10 mouse cellular contexts compared by ENCODE assay signal in genomic region chr16:22719304-22719703, GRCm38 (mm10).
DNase-seq lines count a peak whose midpoint lies in the region; ATAC-seq and TF ChIP-seq lines count a peak whose summit lies in the region.
"Had no signal": no experiment of that assay in that cellular context is flagged by ENCODE, and none has a peak within 500 bp of the region (broad histone marks: within the 10 kb centered on the region; RNA-seq: fewer than 3 reads in every experiment).

No protein-coding gene starts in this region.

- H3K9me3 ChIP-seq in lung, embryonic 14.5 days (ENCODE audit: low read depth, low read length): no peaks in the 10 kb centered on the region
- H3K9me3 ChIP-seq: embryonic facial prominence, embryonic 12.5 days had no signal

- H3K4me1 ChIP-seq in lung, embryonic 14.5 days (ENCODE audit: insufficient read depth): no peaks in the 10 kb centered on the region
- H3K4me1 ChIP-seq in small intestine, adult 2 months (ENCODE audit: control insufficient read depth, insufficient read depth, insufficient read length, low read length): no peaks in the 10 kb centered on the region
- H3K4me1 ChIP-seq: embryonic facial prominence, embryonic 12.5 days had no signal

- 42% methylated on average over 7 of the region's 7 CpGs for WGBS in lung, embryonic 14.5 days
- 47% methylated on average over 7 of the region's 7 CpGs for WGBS in small intestine, adult 2 months

- H3K9ac ChIP-seq in lung, embryonic 14.5 days: no peak overlapping the region
- H3K9ac ChIP-seq: embryonic facial prominence, embryonic 12.5 days had no signal

- H3K4me2 ChIP-seq in lung, embryonic 14.5 days: no peak overlapping the region
- H3K4me2 ChIP-seq: embryonic facial prominence, embryonic 12.5 days had no signal

- intact Hi-C loops in gastrocnemius, adult 2 months (cut with DNase I): no loop called here
- intact Hi-C loops in left cerebral cortex, postnatal 36 days (cut with DNase I): no loop called here

- H3K36me3 ChIP-seq in lung, embryonic 14.5 days (ENCODE audit: insufficient read depth): no peaks in the 10 kb centered on the region
- H3K36me3 ChIP-seq in small intestine, adult 2 months (ENCODE audit: control insufficient read depth, insufficient read depth, low read length): no peaks in the 10 kb centered on the region
- H3K36me3 ChIP-seq: embryonic facial prominence, embryonic 12.5 days had no signal

- ATAC-seq in lung, embryonic 14.5 days (ENCODE audit: insufficient read depth): no peak

- H3K27ac ChIP-seq in gastrocnemius, adult 2 months: no peak overlapping the region
- H3K27ac ChIP-seq in lung, embryonic 14.5 days (ENCODE audit: low read depth): no peak overlapping the region
- H3K27ac ChIP-seq in small intestine, adult 2 months (ENCODE audit: insufficient read depth, low read depth, low read length): no peak overlapping the region
- H3K27ac ChIP-seq: embryonic facial prominence, embryonic 12.5 days had no signal

- no peak for TF ChIP-seq POLR2A in small intestine, adult 2 months (IDR thresholded peaks at IDR 0.05; ENCODE audit: low read depth, low read length)

- no peaks in the 10 kb centered on the region for H3K27me3 ChIP-seq in lung, embryonic 14.5 days (ENCODE audit: insufficient read depth, low read length)
- H3K27me3 ChIP-seq in small intestine, adult 2 months (ENCODE audit: control insufficient read depth, insufficient read depth, low read length): no peaks in the 10 kb centered on the region
- H3K27me3 ChIP-seq: embryonic facial prominence, embryonic 12.5 days had no signal

- peak; percentile 26 for DNase-seq in gastrocnemius, adult 2 months
- DNase-seq in gastrocnemius, postnatal 4 days (ENCODE audit: low spot score in 2 of 2): no peak
- peak; percentile 27 for DNase-seq in lung, embryonic 14.5 days
- no peak for DNase-seq in lung, adult 18-20 months
- DNase-seq in ZHBTc4 (ENCODE audit: low read depth, low spot score): peak; percentile 21
- DNase-seq in left cerebral cortex, postnatal 36 days (ENCODE audit: low spot score in 2 of 2): no peak
- DNase-seq in neural tube, embryonic 10.5 days (ENCODE audit: extremely low spot score, low spot score): no peak
- DNase-seq: kidney, postnatal 10 days had no signal

- peak; percentile 53 for TF ChIP-seq CTCF in gastrocnemius, adult 2 months (IDR thresholded peaks at IDR 0.05)
- TF ChIP-seq CTCF in lung, embryonic 14.5 days (IDR thresholded peaks at IDR 0.05; ENCODE audit: low read depth): peak; percentile 63
- peak; percentile 43; the same call in 1 of the 2 replicates for TF ChIP-seq CTCF in small intestine, adult 2 months (IDR thresholded peaks at IDR 0.05; ENCODE audit: extremely low read depth, insufficient read length, insufficient replicate concordance, low read depth, low read length)

- H3K4me3 ChIP-seq in gastrocnemius, adult 2 months: no peak overlapping the region
- no peak overlapping the region for H3K4me3 ChIP-seq in lung, embryonic 14.5 days (ENCODE audit: low read depth, low read length)
- H3K4me3 ChIP-seq in small intestine, adult 2 months (ENCODE audit: low read depth, low read length): no peak overlapping the region
- H3K4me3 ChIP-seq: embryonic facial prominence, embryonic 12.5 days had no signal

Comparison
In these comparisons a context has a peak if more than half of its experiments do, and no peak if none do; other contexts are left out.
1. DNase-seq: peak in gastrocnemius, adult 2 months (single experiment), lung, embryonic 14.5 days (single experiment) and ZHBTc4 (single experiment); none in gastrocnemius, postnatal 4 days (0 of 2), lung, adult 18-20 months (0 of 2), left cerebral cortex, postnatal 36 days (0 of 2) and neural tube, embryonic 10.5 days (single experiment).
2. Peak in every context shown above with its lines, with median percentiles within 50 percentile points of each other: CTCF ChIP-seq.